Mouse (Mus musculus): ENCODE data around the gene Erg.

Erg gene

GRCm38 (mm10) chr16:95390787-95391186 is 195.6 kb downstream of the Erg start:
- DNase-seq (ENCODE audit: low spot score in 2 of 2), result no peak

- no peak for DNase-seq (ENCODE audit: low spot score in 2 of 2)
These were observed 197.4 kb downstream of the Erg start for GRCm38 (mm10) chr16:95388811-95389529.

- DNase-seq (ENCODE audit: low spot score in 2 of 2), result no peak
These were observed 198.1 kb downstream of the Erg start for GRCm38 (mm10) chr16:95388292-95388691.

GRCm38 (mm10) chr16:95387008-95387407 is 199.4 kb downstream of the Erg start:
- no peak for DNase-seq (ENCODE audit: low spot score in 2 of 2)

GRCm38 (mm10) chr16:95385299-95385973 is 201.0 kb downstream of the Erg start:
- DNase-seq (ENCODE audit: low spot score in 2 of 2), result no peak

- peak; percentile 22 to 41 for DNase-seq (ENCODE audit: low spot score in 2 of 2)
These were observed 201.7 kb downstream of the Erg start for GRCm38 (mm10) chr16:95384590-95385148.

GRCm38 (mm10) chr16:95382251-95382650 is 204.1 kb downstream of the Erg start:
- DNase-seq (ENCODE audit: low spot score in 2 of 2), result no peak

GRCm38 (mm10) chr16:95376834-95377233 is 209.6 kb downstream of the Erg start:
- no peak for DNase-seq (ENCODE audit: low spot score in 2 of 2)

- no peak for DNase-seq (ENCODE audit: low spot score in 2 of 2)
These were observed 210.0 kb downstream of the Erg start for GRCm38 (mm10) chr16:95376364-95376763.

- DNase-seq (ENCODE audit: low spot score in 2 of 2), result no peak
These were observed 211.7 kb downstream of the Erg start for GRCm38 (mm10) chr16:95374646-95375045.

GRCm38 (mm10) chr16:95372960-95373359 is 213.4 kb downstream of the Erg start:
- peak in 1 of 2 experiments; percentile 11 for DNase-seq (ENCODE audit: low spot score in 2 of 2)

GRCm38 (mm10) chr16:95371713-95372112 is 214.7 kb downstream of the Erg start:
- no peak for DNase-seq (ENCODE audit: low spot score in 2 of 2)

GRCm38 (mm10) chr16:95366989-95367765 is 219.2 kb downstream of the Erg start:
- DNase-seq (ENCODE audit: low spot score in 2 of 2), result no peak

GRCm38 (mm10) chr16:95365214-95365613 is 221.2 kb downstream of the Erg start:
- no peak for DNase-seq (ENCODE audit: low spot score in 2 of 2)

GRCm38 (mm10) chr16:95363632-95364465 is 222.5 kb downstream of the Erg start:
- DNase-seq (ENCODE audit: low spot score in 2 of 2), result no peak

GRCm38 (mm10) chr16:95361950-95362349 is 224.4 kb downstream of the Erg start:
- DNase-seq (ENCODE audit: low spot score in 2 of 2), result no peak

- no peak for DNase-seq (ENCODE audit: low spot score in 2 of 2)
These were observed 225.4 kb downstream of the Erg start for GRCm38 (mm10) chr16:95360940-95361489.

- DNase-seq (ENCODE audit: low spot score in 2 of 2), result peak; percentile 11 to 31
These were observed 226.1 kb downstream of the Erg start for GRCm38 (mm10) chr16:95360214-95360850.

- DNase-seq (ENCODE audit: low spot score in 2 of 2), result no peak
These were observed 229.1 kb downstream of the Erg start for GRCm38 (mm10) chr16:95356962-95357955.

Measured in spleen, postnatal 36 days (tissue).